Mouse (Mus musculus): Measurements from ENCODE around the gene Mymx. TPM values are rescaled to one million over a fixed set of nuclear protein-coding genes. Genes with fewer than 3 reads are reported as not detected.

Mymx gene
- polyA plus RNA-seq, 1 experiment from 2014 or later: not detected

GRCm38 (mm10) chr17:45551249-45551796, 50.6 kb downstream of the Mymx start:
- no peaks in the 10 kb centered on the region for H3K9me3 ChIP-seq
- no peak overlapping the region for H3K4me2 ChIP-seq
- H3K4me1 ChIP-seq: peaks cover 46% of the 10 kb centered on the region
- ATAC-seq (replicated peaks): no peak
- peaks cover 4% of the 10 kb centered on the region; the same call in 1 of the 2 replicates for H3K36me3 ChIP-seq (replicated peaks)
- WGBS: 44% methylated on average over 7 of the region's 7 CpGs
- no peak overlapping the region for H3K9ac ChIP-seq
- H3K4me3 ChIP-seq: no peak overlapping the region
- no peak overlapping the region for H3K27ac ChIP-seq
- peaks cover 16% of the 10 kb centered on the region for H3K27me3 ChIP-seq (replicated peaks)

Other genes starting within 250 kb of the Mymx start
- 61.3 and 62.1 TPM in 2 replicates for gene Cdc5l, start 168.4 kb downstream of the Mymx start, polyA plus RNA-seq (2015; fragmentation: Nextera tagmentation; extraction: Ambion mirVana)
- gene Spats1, start 126.7 kb downstream of the Mymx start, polyA plus RNA-seq (2015; fragmentation: Nextera tagmentation; extraction: Ambion mirVana): 1.6 TPM in 2 replicates
- 19.7 and 20.5 TPM in 2 replicates for gene Aars2, start 95.3 kb downstream of the Mymx start, polyA plus RNA-seq (2015; fragmentation: Nextera tagmentation; extraction: Ambion mirVana)
- gene Tcte1, start 78.7 kb downstream of the Mymx start, polyA plus RNA-seq (2015; fragmentation: Nextera tagmentation; extraction: Ambion mirVana): 6.0 and 6.2 TPM in 2 replicates
- gene Tmem151b, start 52.4 kb downstream of the Mymx start, polyA plus RNA-seq (2015; fragmentation: Nextera tagmentation; extraction: Ambion mirVana): 32.1 and 33.9 TPM in 2 replicates
- 3.5 and 5.3 TPM in 2 replicates for gene Nfkbie, start 46.4 kb downstream of the Mymx start, polyA plus RNA-seq (2015; fragmentation: Nextera tagmentation; extraction: Ambion mirVana)
- 85.5 and 93.4 TPM in 2 replicates for gene Slc35b2, start 38.2 kb downstream of the Mymx start, polyA plus RNA-seq (2015; fragmentation: Nextera tagmentation; extraction: Ambion mirVana)
- 1,488 and 1,537 TPM in 2 replicates for gene Hsp90ab1, start 28.8 kb downstream of the Mymx start, polyA plus RNA-seq (2015; fragmentation: Nextera tagmentation; extraction: Ambion mirVana)
- gene Slc29a1, start 2.5 kb downstream of the Mymx start, polyA plus RNA-seq (2015; fragmentation: Nextera tagmentation; extraction: Ambion mirVana): 30.7 and 33.0 TPM in 2 replicates
- 0.65 and 1.2 TPM in 2 replicates for gene Capn11, start 57.2 kb upstream of the Mymx start, polyA plus RNA-seq (2015; fragmentation: Nextera tagmentation; extraction: Ambion mirVana)
- gene Mrpl14, start 84.2 kb upstream of the Mymx start, polyA plus RNA-seq (2015; fragmentation: Nextera tagmentation; extraction: Ambion mirVana): 118 and 124 TPM in 2 replicates
- gene Tmem63b, start 84.8 kb upstream of the Mymx start, polyA plus RNA-seq (2015; fragmentation: Nextera tagmentation; extraction: Ambion mirVana): 173 and 177 TPM in 2 replicates
- gene 1600014C23Rik, start 131.7 kb upstream of the Mymx start, polyA plus RNA-seq (2015; fragmentation: Nextera tagmentation; extraction: Ambion mirVana): 0.61 TPM in 1 of 2 replicates, not detected in the other